Mouse (Mus musculus): ENCODE measurements around the gene Clip2. TPM values are rescaled to one million over a fixed set of nuclear protein-coding genes. Genes with fewer than 3 reads are reported as not detected.
A peak's percentile ranks its signal among the peaks of the same experiment; 100 is the strongest.
"Not testable (repeated sequence)": the region's sequence is repeated elsewhere in the genome, so short reads cannot be mapped to it uniquely, and the experiment has no call there.

The Clip2 gene
- polyA plus RNA-seq, 1 experiment from 2014 or later, result 4.7 TPM

DNA sequence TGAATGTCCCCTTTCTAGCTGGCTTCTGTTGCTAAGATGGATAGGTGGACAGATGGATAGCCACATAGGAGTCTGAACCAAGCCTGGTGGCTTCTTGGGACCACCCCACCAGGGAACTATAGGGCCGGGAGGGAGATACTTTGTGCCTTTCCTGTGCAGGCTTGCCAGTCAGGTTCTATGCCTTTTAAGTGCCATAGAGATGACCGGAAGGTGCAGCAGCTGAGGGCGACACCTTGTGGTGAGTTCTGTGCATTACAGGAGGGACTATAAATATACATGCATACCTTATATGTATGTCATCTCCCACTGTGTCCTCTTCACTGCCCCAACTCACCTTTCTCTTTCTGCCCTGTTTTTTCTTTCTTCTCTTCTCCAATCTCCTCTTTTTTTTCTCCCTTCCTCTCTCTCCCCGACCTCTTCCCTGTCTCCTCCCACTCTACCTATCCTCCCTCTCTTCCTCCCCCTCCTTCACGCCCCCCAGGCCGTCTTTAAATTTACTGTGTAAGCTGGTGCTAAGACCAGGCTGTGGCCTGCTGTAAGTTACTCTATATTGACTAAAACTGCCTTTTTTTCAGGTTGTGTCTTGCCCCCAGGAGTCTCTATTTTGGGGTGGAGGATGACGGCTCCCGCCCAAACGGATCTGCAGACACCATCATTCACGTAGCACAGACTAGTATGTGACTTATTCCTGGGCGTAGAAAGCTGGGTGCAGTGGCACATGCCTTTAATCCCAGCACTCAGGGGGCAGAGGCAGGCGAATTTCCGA, 66.2 kb downstream of the Clip2 start:
- H3K4me2 ChIP-seq (ENCODE audit: low read length), result no peak overlapping the region

DNA sequence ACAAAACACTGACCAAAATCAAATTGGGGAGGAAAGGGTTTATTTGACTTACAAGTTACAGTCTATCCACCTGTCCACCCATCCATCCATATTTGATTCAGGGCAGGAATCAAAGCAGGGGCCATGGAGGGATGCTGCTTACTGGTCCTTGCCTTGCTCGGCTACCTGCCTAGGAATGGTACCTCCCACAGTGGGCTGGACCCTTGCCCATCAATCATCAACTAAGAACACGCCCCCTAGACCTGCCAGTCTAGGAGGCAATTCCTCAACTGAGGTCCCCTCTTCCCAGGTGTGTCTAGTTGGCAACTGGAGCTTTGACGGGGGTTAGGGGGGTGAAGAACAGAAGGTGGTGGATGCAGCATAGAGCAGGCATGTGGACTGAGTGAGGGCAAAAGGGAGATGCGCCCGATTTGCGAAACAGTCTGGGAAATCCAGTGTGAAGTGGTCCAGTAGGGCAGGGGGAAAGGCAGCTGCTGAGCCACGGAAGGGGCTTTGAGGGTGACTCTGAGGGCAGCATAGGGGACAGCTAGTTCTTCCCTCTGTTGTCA, 67.0 kb downstream of the Clip2 start:
- Histone ChIP-seq H3K27me3 (replicated peaks; ENCODE audit: control insufficient read depth, insufficient read depth, low read length) (no peaks in the 10 kb centered on the region), H3K4me1 (replicated peaks; ENCODE audit: control insufficient read depth, insufficient read depth, low read length) (no peaks in the 10 kb centered on the region), H3K9me3 (ENCODE audit: control insufficient read depth, low read length) (no peaks in the 10 kb centered on the region), H3K4me3 (ENCODE audit: low read depth, low read length) (no peak overlapping the region), H3K4me2 (ENCODE audit: low read length) (no peak overlapping the region), H3K9ac (ENCODE audit: low read length) (no peak overlapping the region), H3K27ac (ENCODE audit: low read depth) (no peak overlapping the region), H3K36me3 (ENCODE audit: control insufficient read depth, insufficient read depth, low read length) (peaks cover 8% of the 10 kb centered on the region)
- ATAC-seq (replicated peaks; ENCODE audit: low FRiP score, low TSS enrichment, low read depth), result no peak
- WGBS, result 73% methylated on average over 7 of the region's 7 CpGs
- no peak for DNase-seq (ENCODE audit: low spot score)

More for the DNA sequence above, 66.2 kb downstream of the Clip2 start:
- Histone ChIP-seq H3K27ac (ENCODE audit: low read depth) (no peak overlapping the region), H3K27me3 (replicated peaks; ENCODE audit: control insufficient read depth, insufficient read depth, low read length) (no peaks in the 10 kb centered on the region), H3K36me3 (ENCODE audit: control insufficient read depth, insufficient read depth, low read length) (peaks cover 16% of the 10 kb centered on the region), H3K4me3 (ENCODE audit: low read depth, low read length) (no peak overlapping the region), H3K9ac (ENCODE audit: low read length) (no peak overlapping the region), H3K9me3 (ENCODE audit: control insufficient read depth, low read length) (no peaks in the 10 kb centered on the region), H3K4me1 (replicated peaks; ENCODE audit: control insufficient read depth, insufficient read depth, low read length) (no peaks in the 10 kb centered on the region)
- WGBS, result 60% methylated on average over 13 of the region's 13 CpGs
- DNase-seq (ENCODE audit: low spot score), result peak; percentile 94
- peak; percentile 57 for ATAC-seq (replicated peaks; ENCODE audit: low FRiP score, low TSS enrichment, low read depth)

DNA sequence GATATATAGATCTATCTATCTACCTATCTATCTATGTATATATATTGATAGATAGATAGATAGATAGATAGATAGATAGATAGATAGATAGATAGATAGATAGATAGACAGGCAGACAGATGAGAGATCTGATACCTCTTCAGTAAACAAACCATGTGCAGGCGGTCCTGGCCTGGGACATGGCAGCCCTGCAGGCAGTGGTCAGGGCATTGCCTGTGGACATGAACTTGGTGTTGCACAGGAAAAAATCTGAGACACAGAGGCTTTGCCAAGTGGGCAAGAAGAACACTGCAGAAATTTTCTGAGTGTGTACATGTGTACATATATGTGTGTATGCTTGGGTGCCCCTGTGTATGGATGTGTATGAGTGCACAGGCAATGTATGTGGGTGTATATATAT, 68.9 kb downstream of the Clip2 start:
- Histone ChIP-seq H3K27ac (ENCODE audit: low read depth) (no peak overlapping the region), H3K9ac (ENCODE audit: low read length) (no peak overlapping the region), H3K36me3 (ENCODE audit: control insufficient read depth, insufficient read depth, low read length) (no peaks in the 10 kb centered on the region), H3K4me2 (ENCODE audit: low read length) (no peak overlapping the region), H3K27me3 (replicated peaks; ENCODE audit: control insufficient read depth, insufficient read depth, low read length) (no peaks in the 10 kb centered on the region), H3K9me3 (ENCODE audit: control insufficient read depth, low read length) (no peaks in the 10 kb centered on the region), H3K4me3 (ENCODE audit: low read depth, low read length) (no peak overlapping the region), H3K4me1 (replicated peaks; ENCODE audit: control insufficient read depth, insufficient read depth, low read length) (no peaks in the 10 kb centered on the region)
- DNase-seq (ENCODE audit: low spot score) (no peak), ATAC-seq (replicated peaks; ENCODE audit: low FRiP score, low TSS enrichment, low read depth) (no peak)
- 71% methylated on average over 1 of the region's 1 CpGs for WGBS

DNA sequence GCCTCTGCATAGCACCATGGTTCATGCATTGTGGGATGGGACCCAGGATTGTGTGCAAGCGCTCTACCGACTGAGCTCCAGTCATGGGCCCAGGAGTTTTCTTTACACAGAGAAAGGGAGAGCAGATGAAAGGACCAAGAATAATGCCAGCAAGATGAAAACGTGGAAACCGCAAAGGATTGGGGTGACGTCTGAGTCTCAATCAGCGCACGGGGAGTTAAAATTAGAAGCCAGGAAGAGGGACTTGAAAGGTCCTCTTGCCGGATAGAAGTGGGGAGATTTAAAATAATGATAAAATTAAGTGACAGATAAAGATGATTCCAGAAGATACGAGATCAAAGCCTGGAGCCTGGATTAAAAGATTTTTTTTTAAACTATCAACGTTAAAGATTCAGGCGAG, 69.9 kb downstream of the Clip2 start:
- H3K9ac ChIP-seq (ENCODE audit: low read length), result no peak overlapping the region
- H3K4me2 ChIP-seq (ENCODE audit: low read length), result no peak overlapping the region
- no peaks in the 10 kb centered on the region for H3K4me1 ChIP-seq (replicated peaks; ENCODE audit: control insufficient read depth, insufficient read depth, low read length)
- H3K9me3 ChIP-seq (ENCODE audit: control insufficient read depth, low read length), result no peaks in the 10 kb centered on the region
- ATAC-seq (replicated peaks; ENCODE audit: low FRiP score, low TSS enrichment, low read depth), result no peak
- no peak for DNase-seq (ENCODE audit: low spot score)
- no peaks in the 10 kb centered on the region for H3K27me3 ChIP-seq (replicated peaks; ENCODE audit: control insufficient read depth, insufficient read depth, low read length)
- no peaks in the 10 kb centered on the region for H3K36me3 ChIP-seq (ENCODE audit: control insufficient read depth, insufficient read depth, low read length)
- H3K4me3 ChIP-seq (ENCODE audit: low read depth, low read length), result no peak overlapping the region
- 67% methylated on average over 11 of the region's 11 CpGs for WGBS
- H3K27ac ChIP-seq (ENCODE audit: low read depth), result no peak overlapping the region

DNA sequence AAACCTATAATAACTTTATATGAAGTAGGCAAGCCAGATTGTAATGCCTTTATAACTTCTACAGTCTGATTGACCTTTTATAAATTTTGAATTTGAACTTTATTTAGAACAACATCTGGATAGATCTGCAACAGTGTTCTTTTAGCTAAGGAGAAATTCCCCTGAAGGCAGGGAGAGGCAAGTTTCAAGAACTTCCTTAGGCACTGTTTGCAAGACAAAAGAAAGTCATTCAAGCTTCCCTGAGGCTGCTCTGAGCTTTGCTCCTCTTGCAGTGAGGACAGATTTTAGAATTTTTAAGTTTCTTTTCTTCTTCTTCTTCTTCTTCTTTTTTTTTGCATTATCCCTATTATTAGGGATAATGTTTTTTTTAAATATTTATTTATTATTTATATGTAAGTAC, 73.3 kb downstream of the Clip2 start:
- DNase-seq (ENCODE audit: low spot score), result not testable (repeated sequence)

DNA sequence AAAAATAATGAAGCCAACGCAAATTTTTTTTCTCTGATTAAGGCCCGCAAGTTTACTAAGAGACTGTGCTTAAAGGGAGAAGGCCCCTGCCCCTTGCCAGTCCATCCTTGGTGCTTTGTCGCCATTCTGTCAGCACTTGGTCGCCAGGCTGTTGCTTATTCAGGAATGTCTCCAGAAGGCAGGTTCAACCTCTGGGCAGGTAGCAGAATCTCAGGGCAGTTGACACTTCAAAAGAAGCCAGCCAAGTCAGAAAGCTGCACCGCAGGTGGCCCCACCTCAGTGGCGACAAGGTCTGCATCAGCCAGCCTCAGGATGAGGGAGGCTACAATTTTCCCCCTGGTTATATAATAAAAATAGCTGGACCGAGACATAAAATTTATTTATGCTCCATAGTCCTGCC, 76.5 kb downstream of the Clip2 start:
- H3K4me1 ChIP-seq (replicated peaks; ENCODE audit: control insufficient read depth, insufficient read depth, low read length); H3K27ac ChIP-seq (ENCODE audit: low read depth); DNase-seq (ENCODE audit: low spot score); ATAC-seq (replicated peaks; ENCODE audit: low FRiP score, low TSS enrichment, low read depth); H3K9me3 ChIP-seq (ENCODE audit: control insufficient read depth, low read length); H3K4me2 ChIP-seq (ENCODE audit: low read length); H3K27me3 ChIP-seq (replicated peaks; ENCODE audit: control insufficient read depth, insufficient read depth, low read length); H3K4me3 ChIP-seq (ENCODE audit: low read depth, low read length); H3K9ac ChIP-seq (ENCODE audit: low read length); H3K36me3 ChIP-seq (ENCODE audit: control insufficient read depth, insufficient read depth, low read length): not testable (repeated sequence)
- WGBS, result 90% methylated on average over 7 of the region's 7 CpGs

More for the DNA sequence above, 73.3 kb downstream of the Clip2 start:
- H3K4me3 ChIP-seq (ENCODE audit: low read depth, low read length); H3K4me1 ChIP-seq (replicated peaks; ENCODE audit: control insufficient read depth, insufficient read depth, low read length); H3K27ac ChIP-seq (ENCODE audit: low read depth); ATAC-seq (replicated peaks; ENCODE audit: low FRiP score, low TSS enrichment, low read depth); H3K27me3 ChIP-seq (replicated peaks; ENCODE audit: control insufficient read depth, insufficient read depth, low read length); H3K9ac ChIP-seq (ENCODE audit: low read length); H3K36me3 ChIP-seq (ENCODE audit: control insufficient read depth, insufficient read depth, low read length); H3K4me2 ChIP-seq (ENCODE audit: low read length); H3K9me3 ChIP-seq (ENCODE audit: control insufficient read depth, low read length): not testable (repeated sequence)

DNA sequence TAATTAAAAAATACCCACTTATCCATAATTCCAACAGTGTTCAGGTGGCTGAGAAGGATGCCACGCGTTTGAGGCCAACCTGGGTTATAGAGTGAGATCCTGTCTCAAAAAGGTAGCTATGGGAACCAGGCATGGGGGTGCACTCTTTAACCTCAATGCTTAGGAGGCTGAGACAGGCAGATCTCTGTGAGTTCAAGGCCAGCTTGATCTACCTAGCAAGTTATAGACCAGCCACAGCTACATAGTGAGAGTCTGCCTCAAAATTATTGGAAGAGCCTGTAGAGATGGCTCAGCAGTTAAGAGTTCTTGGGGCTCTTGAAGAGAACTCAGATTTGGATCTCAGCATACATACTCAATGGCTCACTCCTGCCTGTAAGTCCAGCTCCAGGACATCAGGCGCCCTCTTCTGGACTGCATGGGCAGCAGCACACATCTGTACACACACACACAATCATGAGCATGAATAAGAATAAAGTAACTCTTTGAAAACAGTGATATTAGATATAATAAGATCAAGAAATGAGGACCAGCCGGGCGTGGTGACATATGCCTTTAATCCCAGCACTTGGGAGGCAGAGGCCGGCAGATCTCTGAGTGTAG, 77.1 kb downstream of the Clip2 start:
- Histone ChIP-seq H3K4me2 (ENCODE audit: low read length) (no peak overlapping the region), H3K9ac (ENCODE audit: low read length) (no peak overlapping the region), H3K36me3 (ENCODE audit: control insufficient read depth, insufficient read depth, low read length) (no peaks in the 10 kb centered on the region), H3K9me3 (ENCODE audit: control insufficient read depth, low read length) (0 out of 2 replicates have a peak, but pooled peaks cover 3% of the 10 kb centered on the region), H3K4me3 (ENCODE audit: low read depth, low read length) (no peak overlapping the region), H3K27ac (ENCODE audit: low read depth) (no peak overlapping the region), H3K4me1 (replicated peaks; ENCODE audit: control insufficient read depth, insufficient read depth, low read length) (no peaks in the 10 kb centered on the region), H3K27me3 (replicated peaks; ENCODE audit: control insufficient read depth, insufficient read depth, low read length) (no peaks in the 10 kb centered on the region)
- 95% methylated on average over 6 of the region's 6 CpGs for WGBS
- ATAC-seq (replicated peaks; ENCODE audit: low FRiP score, low TSS enrichment, low read depth) (no peak), DNase-seq (ENCODE audit: low spot score) (no peak)

DNA sequence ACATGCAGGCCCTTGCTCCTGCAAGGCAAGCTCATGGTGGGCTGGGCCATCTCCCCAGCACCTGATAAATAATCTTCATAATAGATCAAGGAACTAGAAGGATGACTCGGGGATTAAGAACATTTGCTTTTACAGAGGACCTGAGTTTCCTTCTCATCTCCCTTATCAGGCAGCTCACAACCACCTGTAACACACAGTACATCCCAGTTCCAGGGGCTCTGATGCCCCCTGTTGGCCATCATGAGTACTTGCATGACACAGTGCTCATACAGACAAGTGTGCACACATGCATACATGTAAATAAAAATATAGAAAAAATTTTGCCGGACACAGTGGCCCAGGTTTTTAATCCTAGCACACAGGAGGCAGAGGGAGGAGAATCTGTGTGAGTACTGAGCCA, 78.3 kb downstream of the Clip2 start:
- no peak overlapping the region for H3K9ac ChIP-seq (ENCODE audit: low read length)
- H3K27me3 ChIP-seq (replicated peaks; ENCODE audit: control insufficient read depth, insufficient read depth, low read length), result no peaks in the 10 kb centered on the region
- H3K36me3 ChIP-seq (ENCODE audit: control insufficient read depth, insufficient read depth, low read length), result no peaks in the 10 kb centered on the region
- 0 out of 2 replicates have a peak, but pooled peaks cover 3% of the 10 kb centered on the region for H3K9me3 ChIP-seq (ENCODE audit: control insufficient read depth, low read length)
- no peak overlapping the region for H3K4me2 ChIP-seq (ENCODE audit: low read length)
- H3K4me3 ChIP-seq (ENCODE audit: low read depth, low read length), result no peak overlapping the region
- 79% methylated on average over 2 of the region's 2 CpGs for WGBS
- no peaks in the 10 kb centered on the region for H3K4me1 ChIP-seq (replicated peaks; ENCODE audit: control insufficient read depth, insufficient read depth, low read length)
- ATAC-seq (replicated peaks; ENCODE audit: low FRiP score, low TSS enrichment, low read depth) (no peak), DNase-seq (ENCODE audit: low spot score) (no peak)
- no peak overlapping the region for H3K27ac ChIP-seq (ENCODE audit: low read depth)

Data from intestine, embryonic 14.5 days (tissue).